Mouse (Mus musculus): ENCODE data around the gene Orai2.
"Not testable (repeated sequence)": the region's sequence is repeated elsewhere in the genome, so short reads cannot be mapped to it uniquely, and the experiment has no call there.

Gene Orai2

DNA sequence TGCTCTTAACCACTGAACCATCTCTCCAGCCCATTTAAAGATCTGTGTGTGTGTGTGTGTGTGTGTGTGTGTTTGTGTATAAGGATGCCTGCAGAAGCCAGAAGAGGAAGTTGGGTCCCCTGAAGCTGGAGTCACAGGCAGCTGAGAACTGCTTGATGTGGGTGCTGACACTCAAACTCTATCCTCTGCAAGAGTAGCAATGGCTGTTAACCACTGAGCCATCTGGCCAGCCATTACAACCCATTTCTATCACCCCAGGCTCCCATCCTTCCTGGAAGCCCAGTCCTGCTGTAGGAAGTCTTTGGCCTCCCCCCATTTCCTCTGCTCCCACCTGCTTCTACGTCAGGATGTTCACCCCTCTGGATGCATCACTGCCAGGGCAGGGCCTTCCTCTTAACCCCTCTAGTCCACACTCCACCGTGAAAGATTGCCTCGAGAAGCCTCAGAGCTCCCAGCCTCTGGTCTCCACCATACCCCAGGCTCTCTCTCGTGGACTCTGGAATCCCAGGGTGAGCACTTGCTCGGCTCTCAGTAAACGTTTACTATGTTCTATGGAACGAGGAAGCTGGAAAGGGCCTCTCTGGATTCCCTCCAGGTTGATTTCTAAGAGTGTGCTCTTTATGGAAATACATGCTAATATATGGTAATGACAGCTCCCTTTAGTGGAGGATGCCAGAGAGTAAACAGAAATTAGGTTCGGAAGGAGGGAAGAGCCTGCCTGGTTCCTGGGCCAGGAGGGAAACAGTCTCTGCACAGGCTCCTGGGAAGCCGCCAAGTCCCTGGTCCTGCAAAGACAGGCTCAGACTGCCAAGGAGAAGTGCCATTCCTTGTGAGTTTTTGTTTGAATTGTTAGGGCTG, 3.3 kb upstream of the Orai2 start:
- peak; percentile 30 for DNase-seq (ENCODE audit: low read depth, low spot score)

DNA sequence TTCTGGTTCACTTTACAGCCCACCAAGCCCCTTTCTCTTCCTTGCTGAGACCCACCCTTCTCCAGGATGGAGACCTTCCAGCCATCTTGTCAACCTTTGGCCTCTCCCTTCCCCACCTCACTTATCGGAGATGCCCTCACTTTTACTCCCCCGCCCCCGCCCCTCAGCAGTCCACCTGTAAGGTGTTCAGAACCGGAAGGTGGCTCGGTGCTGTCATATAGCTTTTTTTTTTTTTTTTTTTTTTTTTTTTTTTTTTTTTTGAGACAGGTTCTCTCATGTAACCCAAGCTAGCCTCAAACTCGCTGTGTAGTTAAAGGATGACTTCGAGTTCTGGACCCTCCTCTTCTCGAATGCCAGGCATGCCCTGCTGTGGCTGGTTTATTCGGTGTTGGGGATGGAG, 2.4 kb upstream of the Orai2 start:
- no peak for DNase-seq (ENCODE audit: low read depth, low spot score)

DNA sequence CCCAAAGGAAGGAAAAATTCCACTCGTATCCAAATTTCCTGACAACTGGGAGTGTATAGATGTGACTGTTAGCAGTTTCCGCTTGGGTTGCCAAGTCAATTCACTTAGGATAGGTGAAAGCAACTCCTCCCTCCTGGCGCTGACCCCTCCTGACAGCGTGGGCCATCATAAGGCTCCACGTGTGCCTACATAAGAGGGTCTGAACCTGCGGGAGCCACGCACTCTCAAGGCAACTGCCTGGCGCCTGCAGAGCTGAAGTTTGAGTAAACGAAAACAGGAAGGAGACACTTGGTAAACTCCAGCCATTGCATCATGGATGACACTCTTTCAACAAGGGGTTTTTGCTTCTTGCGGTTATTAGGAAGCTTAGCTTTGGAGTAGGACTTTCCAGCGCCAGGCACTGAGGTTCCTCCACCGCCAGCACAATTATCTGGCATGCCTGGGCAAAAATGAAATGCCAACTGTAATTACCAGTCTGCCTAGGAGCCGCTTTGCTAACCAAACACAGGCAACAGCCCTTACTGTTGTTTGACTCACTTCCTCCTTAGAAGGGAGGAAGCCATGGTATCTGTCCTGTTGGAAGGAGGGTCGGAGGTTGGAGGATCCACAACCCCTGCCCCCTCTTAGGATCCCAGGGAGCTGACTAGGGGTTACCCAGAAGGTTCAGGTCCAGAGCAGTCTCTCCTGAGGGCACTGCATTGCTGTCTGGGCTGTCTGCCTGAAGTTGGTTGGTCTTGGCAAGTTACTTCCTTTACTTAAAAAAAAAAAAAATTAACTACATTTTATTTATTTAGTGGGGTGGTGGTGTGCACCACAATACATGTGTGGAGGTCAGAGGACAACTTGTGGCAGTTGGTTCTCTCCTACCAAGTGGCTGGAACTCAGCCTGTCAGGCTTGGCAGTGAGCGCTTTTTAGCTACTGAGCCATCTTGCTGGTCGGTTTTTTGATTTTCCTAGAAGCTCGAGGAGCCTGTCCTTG, 1.1 kb upstream of the Orai2 start:
- DNase-seq (ENCODE audit: low read depth, low spot score) = peak; percentile 19

DNA sequence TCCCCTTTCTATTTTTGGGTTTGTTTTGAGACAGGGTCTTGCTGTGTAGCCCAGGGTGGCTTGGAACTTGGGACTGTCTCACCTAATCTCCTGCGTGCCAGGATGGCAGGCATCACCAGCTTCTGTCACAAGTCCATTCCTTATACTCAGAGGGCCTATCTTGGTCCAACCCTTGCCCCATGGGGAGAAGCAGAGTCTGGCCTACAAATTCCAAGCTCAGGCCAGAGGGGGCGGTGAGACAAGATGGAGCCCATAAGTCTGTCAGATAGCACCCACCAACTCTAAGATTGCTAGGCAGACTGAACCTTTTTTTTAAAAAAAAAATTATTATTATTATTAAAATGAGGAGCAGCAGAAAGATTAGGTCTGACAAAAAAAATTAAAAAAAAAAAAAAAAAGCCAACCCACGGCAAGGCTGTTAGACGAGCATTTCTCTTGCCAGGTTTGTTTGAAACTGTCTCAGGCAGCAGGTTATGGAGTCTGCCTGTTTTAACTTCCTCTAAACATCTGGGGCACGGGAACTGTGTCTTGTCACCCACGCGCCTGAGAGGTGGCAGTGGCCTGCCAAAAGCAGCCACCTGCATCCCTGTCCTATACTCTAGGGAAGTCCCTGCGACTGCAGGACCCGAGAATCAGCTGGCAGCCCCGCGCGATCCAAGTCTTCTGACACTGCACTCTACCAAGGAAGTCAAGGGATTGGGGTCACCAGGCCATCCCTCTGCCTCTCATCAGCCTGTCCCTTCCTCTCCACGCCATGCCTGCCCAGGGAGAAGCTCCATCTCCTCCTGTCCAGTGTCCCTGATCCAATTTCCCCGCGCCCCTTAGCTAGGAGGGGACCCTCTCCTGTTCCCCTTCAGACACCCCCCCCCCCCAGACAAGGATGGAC, 644 bp downstream of the Orai2 start:
- peak; percentile 20 for DNase-seq (ENCODE audit: low read depth, low spot score)

DNA sequence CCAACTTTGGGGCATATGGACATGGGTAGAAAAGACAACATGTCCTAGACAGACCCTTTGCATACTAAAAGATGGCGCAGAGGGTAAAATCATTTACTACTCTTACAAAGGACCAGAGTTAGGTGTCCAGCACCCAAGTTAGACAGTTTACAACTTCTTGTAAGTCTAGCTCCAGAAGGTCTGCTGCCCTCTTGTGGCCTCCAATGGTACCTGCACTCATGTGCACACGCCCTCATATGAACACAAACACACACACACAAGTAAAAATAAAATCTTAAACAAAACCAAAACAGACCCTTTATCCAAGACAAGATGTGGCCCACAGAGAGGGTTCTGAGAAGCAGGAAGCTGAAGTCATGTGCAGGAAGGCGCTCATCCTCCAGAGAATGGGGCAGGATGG, 2.4 kb downstream of the Orai2 start:
- DNase-seq (ENCODE audit: low read depth, low spot score) = peak; percentile 58

DNA sequence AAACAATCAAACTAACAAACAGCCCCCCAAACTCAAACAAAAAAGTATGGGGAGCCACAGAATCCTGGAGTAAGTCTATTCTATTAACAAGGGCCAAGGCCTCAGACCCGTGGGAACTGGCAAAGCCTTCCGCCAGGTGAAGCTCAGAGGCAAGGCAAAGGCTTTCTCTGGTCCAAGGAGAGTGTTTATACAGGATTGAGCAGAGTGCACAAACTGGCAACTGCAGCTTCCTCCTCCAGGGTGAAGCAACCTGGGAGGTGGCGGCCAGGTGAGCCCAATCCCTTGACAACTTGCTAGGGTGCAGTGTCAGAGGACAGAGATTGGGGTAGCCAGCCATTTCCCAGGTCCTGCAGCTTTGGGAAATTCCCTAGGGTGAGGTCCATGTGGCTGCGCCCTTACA, 3.2 kb downstream of the Orai2 start:
- no peak for DNase-seq (ENCODE audit: low read depth, low spot score)

DNA sequence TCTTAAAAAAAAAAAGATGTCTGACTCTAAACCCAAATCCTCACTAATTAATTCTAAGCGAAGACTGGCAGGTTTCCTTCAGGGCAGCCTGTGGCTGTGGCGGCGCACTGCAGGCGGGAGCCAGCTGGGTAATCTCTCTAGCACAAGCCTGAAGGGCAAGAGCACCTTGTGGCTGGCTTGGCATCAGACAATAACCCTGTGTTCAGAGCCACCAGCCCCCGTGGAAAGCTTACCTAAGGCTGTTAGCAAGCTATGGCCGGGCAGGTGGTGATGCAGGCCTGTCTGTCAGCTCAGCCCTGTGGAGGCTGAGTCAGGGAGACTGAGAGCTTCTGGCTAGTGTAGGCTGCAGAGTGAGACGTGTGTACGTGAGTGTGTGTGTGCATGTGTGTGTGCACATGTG, 5.3 kb downstream of the Orai2 start:
- no peak for DNase-seq (ENCODE audit: low read depth, low spot score)

DNA sequence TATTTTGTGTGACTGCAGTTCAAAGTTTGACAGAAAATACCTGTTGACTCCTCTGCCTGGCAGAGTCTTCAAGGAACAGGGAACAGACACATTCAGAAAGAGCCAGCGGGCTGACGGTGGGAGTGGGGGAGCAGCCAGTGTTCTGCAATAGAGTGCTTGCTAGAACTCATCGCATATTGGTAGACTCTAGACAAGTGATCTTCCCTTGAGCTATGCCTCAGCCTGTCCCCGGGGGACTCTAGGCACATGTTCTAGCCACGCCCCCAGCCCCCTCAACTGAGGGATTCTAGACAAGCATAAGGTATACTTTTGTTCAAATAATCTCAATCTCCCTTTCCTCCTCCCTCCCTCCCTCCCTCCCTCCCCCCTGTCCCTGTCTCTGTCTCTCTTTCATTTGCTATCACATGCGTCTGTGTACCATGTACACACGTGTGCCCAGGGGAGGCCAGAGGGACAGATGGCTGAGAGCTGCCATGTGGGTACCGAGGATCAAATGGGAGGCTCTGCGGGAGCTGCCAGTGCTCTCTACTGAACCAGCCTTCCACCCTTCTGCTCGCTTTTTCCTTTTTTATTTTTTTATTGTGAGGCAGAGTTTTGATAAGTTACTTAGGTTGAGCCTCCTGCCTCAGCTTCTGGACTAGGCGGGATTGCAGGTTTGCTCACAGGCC, 6.6 kb downstream of the Orai2 start:
- no peak for DNase-seq (ENCODE audit: low read depth, low spot score)

DNA sequence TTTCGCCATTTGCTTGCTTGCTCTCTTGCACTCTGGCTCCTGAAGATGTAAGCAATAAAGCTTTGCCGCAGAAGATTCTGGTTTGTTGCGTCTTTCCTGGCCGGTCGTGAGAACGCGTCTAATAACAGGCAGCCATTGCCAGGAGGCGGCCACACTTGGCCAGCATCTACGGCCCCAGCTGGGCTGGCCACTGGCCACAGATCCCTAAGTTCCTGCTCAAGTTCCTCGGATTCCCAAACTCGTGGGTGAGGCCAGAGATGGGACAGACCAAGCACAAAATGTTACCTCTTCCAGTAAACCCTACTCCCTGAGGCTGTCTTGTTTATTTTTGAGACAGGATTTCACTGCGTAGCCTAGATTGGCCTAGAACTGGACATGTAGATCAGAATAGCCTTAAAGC, 10.4 kb downstream of the Orai2 start:
- not testable (repeated sequence) for DNase-seq (ENCODE audit: low read depth, low spot score)

DNA sequence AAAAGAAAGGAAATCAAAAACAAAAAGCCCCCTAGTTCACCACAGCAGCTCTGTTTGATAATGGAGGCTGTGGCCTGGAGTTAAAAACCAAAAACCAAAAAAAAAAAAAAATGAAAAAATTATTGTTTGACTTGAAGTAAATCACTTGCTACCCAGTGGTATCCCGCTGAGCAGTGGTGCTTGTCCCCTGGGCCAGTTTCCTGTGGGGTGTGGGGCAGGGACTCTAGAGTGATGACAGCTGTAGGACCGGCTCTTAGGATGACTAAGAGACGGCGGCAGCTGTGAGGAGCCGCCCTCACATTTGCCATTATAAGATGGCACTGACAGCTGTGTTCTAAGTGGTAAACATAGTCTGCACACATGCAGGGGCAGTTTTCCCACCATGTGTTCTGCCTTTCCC, 15.1 kb downstream of the Orai2 start:
- DNase-seq (ENCODE audit: low read depth, low spot score) = no peak

DNA sequence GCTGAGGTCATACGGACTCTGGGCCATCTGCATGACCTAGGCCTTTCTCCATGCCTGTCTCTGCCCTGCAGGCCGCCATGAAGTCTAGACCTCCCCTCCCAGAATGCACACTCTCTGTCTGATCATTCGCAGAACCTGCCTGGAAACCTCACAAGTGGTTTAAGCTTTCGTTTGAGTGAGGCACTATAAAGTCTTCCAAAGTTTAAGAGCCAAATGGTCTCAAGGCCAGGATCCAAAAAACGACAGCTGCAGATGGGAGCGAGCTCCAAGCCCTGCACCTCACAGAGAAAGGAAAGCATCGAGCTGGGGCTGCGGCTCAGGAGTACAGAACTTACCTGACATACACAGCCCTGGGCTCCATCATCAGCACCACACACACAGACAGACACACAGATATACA, 18.1 kb downstream of the Orai2 start:
- DNase-seq (ENCODE audit: low read depth, low spot score) = no peak

DNA sequence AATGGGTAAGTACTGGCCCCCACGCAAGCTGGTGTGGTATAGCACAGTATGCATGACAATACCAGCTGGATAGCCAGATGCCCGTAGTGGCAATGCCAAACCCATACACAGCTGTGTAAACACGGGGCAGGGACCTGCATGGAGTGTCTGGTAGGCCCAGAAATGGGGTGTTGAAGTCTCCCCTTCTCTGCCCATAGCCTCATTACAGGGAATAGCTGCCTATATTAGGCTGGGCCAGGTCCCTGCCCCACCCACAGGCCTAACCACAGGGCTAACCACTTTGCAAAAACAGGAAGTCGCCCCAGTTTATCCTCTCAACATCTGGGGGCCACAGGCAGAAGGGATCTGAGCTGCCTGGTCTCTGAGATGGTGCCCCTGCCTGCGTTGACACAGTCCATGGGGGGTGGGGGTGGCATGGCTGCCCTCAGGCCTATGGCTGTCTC, 21.4 kb downstream of the Orai2 start:
- DNase-seq (ENCODE audit: low read depth, low spot score) = not testable (repeated sequence)

DNA sequence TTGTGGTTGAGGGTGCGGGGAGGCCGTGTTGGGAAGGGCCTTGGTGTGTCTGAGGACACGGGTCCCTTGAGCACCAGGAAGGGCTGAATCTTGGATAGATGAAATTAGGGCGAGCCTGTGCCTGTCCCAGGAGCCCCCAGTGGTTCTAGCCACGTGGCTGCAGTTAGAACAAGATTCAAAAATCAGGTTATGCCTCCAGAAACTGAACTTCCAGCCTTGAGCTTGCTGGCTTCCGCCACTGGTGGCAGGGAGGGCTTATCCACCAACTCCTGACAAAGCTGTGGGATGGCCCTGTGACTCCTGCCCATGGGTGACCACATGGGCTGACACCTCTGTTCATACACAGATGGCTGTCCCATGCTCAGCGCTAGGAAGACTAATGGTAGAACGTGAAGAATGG, 22.8 kb downstream of the Orai2 start:
- DNase-seq (ENCODE audit: low read depth, low spot score) = no peak

DNA sequence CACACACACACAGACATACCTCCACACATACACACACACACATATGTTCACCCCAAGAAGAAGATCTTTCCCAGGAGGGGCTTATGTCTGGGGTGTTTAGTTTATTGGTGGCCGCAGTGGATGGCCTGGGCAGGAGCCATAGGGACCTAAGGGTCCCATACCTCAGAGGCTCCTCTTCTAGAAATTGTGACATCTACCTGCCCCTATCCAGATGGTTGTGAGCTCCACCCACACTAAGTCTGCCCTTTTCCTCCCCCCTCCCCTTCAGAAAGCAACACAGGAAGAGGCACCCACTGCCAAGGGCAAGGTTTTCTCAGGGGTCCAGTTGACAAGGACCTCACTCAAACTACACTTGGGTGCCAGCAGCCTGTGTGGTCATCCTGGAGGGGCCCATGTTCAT, 23.6 kb downstream of the Orai2 start:
- no peak for DNase-seq (ENCODE audit: low read depth, low spot score)

DNA sequence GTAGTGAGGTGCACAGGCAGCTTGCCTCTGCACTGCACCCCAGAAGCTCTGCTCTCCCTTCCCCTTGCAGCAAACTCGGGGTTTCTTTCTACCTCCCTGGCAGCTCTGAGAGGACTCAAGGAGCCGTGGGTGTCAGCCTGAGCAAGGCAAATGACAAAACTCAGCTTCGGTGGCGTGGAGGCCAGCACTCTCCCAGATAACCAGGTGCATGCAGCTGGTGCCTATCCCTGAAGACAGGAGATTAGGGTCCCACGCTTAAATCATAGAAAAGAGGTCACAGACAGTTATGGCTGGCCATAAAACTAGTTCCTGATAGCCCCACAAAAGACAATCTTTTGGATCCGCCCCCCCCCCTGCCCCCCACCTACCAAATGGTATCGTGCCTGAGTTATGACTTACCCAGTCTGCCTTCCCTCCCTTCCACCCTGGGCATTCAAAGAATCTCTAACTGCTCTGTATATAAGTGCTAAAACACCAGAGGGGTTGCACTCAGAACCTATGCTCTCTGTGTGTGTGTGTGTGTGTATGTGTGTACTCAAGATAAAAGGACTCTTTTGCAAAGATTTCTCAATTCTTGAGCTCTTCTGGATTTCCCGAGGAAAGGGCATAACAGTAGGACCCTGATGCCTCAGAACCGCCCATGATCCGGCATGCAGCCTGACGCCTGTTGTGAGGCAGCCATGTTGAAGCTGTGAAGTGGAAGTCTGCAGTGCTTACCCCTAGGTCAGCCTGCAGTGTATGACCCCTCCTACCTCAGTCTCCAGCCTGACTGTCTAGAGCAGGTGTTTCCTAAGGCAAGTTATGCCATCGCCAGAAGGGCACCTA, 25.7 kb downstream of the Orai2 start:
- no peak for DNase-seq (ENCODE audit: low read depth, low spot score)

DNA sequence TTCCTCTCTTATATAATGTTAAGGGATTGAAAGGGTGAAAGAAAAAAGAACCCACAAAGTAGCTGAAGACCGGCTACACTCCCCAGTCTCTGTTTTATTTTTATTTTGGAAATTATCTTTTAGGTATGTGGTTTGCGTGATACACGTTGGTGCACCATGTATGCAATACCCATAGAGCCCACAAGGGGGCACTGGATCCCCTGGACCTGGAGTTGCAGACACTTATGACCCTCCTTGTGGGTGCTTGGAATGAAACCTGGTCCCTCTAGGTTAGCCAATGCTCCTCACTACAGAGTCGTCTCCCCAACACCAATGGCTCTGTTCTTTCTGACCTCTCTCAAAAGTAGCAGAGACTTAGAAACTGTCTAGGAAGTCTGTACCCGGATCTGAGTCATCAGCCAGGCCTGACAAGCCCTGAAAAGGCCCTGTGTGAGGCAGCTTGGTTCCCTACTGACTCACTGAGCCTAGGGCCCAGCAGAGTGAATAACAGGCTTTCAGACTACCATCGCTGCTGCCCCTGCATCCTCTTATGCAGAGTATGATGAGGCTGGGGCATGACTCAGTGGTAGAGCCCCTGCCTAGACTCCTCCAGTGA, 27.3 kb downstream of the Orai2 start:
- DNase-seq (ENCODE audit: low read depth, low spot score) = peak; percentile 65

DNA sequence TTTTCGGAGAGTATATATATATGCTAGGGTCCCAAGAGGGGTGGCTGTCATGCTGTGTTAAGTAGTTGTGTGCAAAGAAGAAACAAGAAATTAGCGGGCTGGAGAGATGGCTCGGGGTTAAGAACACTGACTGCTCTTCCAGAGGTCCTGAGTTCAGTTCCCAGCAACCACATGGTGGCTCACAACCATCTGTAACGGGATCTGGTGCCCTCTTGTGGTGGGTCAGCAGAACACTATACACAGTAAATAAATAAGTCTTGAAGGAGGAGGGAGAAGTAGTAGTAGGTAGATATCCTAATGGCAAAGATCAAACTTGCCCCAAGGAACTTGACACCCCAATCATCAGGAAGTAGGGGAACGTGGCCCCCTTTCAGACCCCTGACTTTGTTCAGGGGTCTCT, 27.8 kb downstream of the Orai2 start:
- DNase-seq (ENCODE audit: low read depth, low spot score) = peak; percentile 58

DNA sequence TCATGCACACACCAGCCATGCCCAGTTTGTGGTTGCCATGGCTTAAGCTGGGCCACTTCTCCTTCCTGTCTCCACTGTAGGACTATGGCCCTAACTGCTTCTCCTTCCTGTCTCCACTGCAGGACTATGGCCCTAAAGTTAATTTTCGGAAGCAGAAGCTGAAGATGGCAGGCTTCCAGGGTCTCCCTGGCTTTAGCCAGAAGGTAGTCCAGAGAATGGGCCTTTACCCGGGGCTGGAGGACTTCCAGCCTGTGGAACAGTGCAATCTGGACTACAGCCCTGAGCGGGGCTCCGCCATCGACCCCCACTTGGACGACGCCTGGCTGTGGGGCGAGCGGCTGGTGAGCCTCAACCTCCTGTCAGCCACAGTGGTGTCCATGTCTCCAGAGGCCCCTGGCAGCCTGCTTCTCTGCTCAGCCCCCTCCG, 30.4 kb downstream of the Orai2 start:
- no peak for DNase-seq (ENCODE audit: low read depth, low spot score)

DNA sequence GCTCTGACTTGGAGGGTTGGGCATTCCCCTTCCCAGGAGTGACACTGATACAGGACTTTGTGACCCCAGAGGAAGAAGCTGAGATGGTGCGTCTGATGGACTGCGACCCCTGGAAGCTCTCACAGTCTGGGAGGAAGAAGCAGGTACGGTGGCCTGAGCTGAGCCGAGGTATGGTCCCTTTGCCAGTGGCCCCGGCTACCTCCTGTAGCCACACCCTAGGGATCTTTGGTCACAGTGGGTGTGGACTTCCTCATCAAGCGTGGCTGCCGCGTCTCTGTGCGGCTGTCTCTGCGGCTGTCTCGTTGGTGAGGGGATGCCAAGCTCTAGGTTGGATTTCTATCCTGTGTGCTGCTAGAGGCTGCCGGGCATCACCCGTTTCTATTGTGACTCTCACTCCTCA, 31.1 kb downstream of the Orai2 start:
- no peak for DNase-seq (ENCODE audit: low read depth, low spot score)

Measured in ZHBTc4 (cell line).